Mouse (Mus musculus): ENCODE measurements around the gene Ndufs2.

- no peak for TF ChIP-seq CTCF (IDR thresholded peaks at IDR 0.05; ENCODE audit: low read depth, low read length)
- TF ChIP-seq POLR2A (IDR thresholded peaks at IDR 0.05; ENCODE audit: extremely low read depth, insufficient read depth, low read length): no peak
These were observed 32.3 kb upstream of the Ndufs2 start for GRCm38 (mm10) chr1:171283188-171284160.

All from liver, adult 2 months (tissue).